Mouse (Mus musculus) stomach, embryonic 16.5 days (tissue): ENCODE data around the gene Polr3h. TPM values are rescaled to one million over a fixed set of nuclear protein-coding genes. Genes with fewer than 3 reads are reported as not detected.
"Not testable (repeated sequence)": the region's sequence is repeated elsewhere in the genome, so short reads cannot be mapped to it uniquely, and the experiment has no call there.

Experiments
- ATAC-seq: fragments of 200-750 bp; cut with Nextera tagmentation; 2 replicates; pipeline ENCODE4 v1.8.0; 2017; ENCODE audit warnings: moderate number of reproducible peaks, moderate TSS enrichment; ENCODE audit not compliant: insufficient read depth, low FRiP score
- H3K27ac ChIP-seq: fragments of 300-500 bp; sonication (generic); 2 replicates; pipeline ENCODE4 v1.5.1; 2014; ENCODE audit warnings: low read length
- H3K27me3 ChIP-seq: fragments of 300-500 bp; sonication (generic); 2 replicates; pipeline ENCODE4 v1.6.1; 2014; ENCODE audit warnings: low read length, control low read depth, mixed read lengths; ENCODE audit not compliant: control insufficient read depth, insufficient read depth
- H3K36me3 ChIP-seq: fragments of 300-500 bp; sonication (generic); 2 replicates; pipeline ENCODE4 v1.6.1; 2014; ENCODE audit warnings: low read length; ENCODE audit not compliant: control insufficient read depth, insufficient read depth
- H3K4me1 ChIP-seq: fragments of 300-500 bp; sonication (generic); 2 replicates; pipeline ENCODE4 v1.6.1; 2014; ENCODE audit warnings: low read length, control low read depth, mixed read lengths; ENCODE audit not compliant: control insufficient read depth, insufficient read depth
- H3K4me2 ChIP-seq: fragments of 300-500 bp; sonication (generic); 2 replicates; pipeline ENCODE4 v1.6.1; 2014; ENCODE audit warnings: low read depth, low read length, mixed read lengths
- H3K4me3 ChIP-seq: fragments of 300-500 bp; sonication (generic); replicated peaks from 2 replicates; pipeline ENCODE4 v1.5.1; 2014; ENCODE audit warnings: mild to moderate bottlenecking, low read length
- H3K9ac ChIP-seq: fragments of 300-500 bp; sonication (generic); 2 replicates; pipeline ENCODE4 v1.6.1; 2014; ENCODE audit warnings: low read length
- H3K9me3 ChIP-seq: fragments of 300-500 bp; sonication (generic); replicated peaks from 2 replicates; pipeline ENCODE4 v1.6.1; 2016; ENCODE audit warnings: low read length, control low read depth; ENCODE audit not compliant: control insufficient read depth
- WGBS: fragments of 180-500 bp; shearing (Covaris S2); extraction: QIAGEN DNeasy Blood & Tissue Kit; methylation state at CpG from one replicate; pipeline ENCODE4 v1.1.7; 2014; 5-methylcytosine and 5-hydroxymethylcytosine counted together
- polyA plus RNA-seq: library from polyadenylated mRNA; unstranded; fragments of >200 nt; fragmentation: Nextera tagmentation; extraction: Ambion mirVana; gene quantifications from 2 replicates; pipeline ENCODE4 v1.2.1, GENCODE M21; 2015

Gene Polr3h
- polyA plus RNA-seq, 1 experiment from 2014 or later = 58.6 TPM

DNA sequence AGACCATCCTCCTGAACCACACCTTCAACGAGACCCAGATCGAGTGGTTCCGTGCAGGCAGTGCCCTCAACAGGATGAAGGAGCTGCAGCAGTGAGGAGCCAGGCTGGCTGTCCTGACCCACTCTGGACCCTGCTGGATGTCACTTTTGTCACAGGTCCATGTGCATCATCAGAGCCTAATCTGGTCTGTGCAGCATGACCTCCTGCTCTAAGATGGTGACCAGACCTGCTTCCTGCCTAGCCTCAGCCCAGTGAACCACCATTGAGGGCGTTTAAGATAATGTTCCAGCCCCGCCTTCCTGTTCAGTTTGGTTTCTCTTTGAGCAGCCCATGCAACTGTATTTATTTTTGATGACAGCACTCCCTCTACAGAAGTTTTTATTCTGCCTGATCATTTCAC lies 11.4 kb downstream of the Polr3h start:
- Histone ChIP-seq H3K36me3 (peaks cover 14% of the 10 kb centered on the region), H3K4me1 (no peaks in the 10 kb centered on the region), H3K9me3 (no peaks in the 10 kb centered on the region), H3K9ac (no peak overlapping the region), H3K27me3 (no peaks in the 10 kb centered on the region), H3K27ac (no peak overlapping the region), H3K4me3 (no peak overlapping the region), H3K4me2 (no peak overlapping the region)
- 84% methylated on average over 5 of the region's 5 CpGs for WGBS
- no peak for ATAC-seq

GRCm38 (mm10) chr15:81912498-81912897 lies 13.5 kb downstream of the Polr3h start:
- no peak overlapping the region for H3K9ac ChIP-seq
- H3K4me1 ChIP-seq = no peaks in the 10 kb centered on the region
- 0 out of 2 replicates have a peak, but pooled peaks have one; percentile 37 for ATAC-seq
- H3K27ac ChIP-seq = no peak overlapping the region
- no peak overlapping the region for H3K4me3 ChIP-seq
- peaks cover 21% of the 10 kb centered on the region for H3K36me3 ChIP-seq
- no peaks in the 10 kb centered on the region for H3K27me3 ChIP-seq
- no peak overlapping the region for H3K4me2 ChIP-seq
- H3K9me3 ChIP-seq = no peaks in the 10 kb centered on the region
- WGBS = 57% methylated on average over 2 of the region's 2 CpGs

GRCm38 (mm10) chr15:81908767-81909166 lies 17.3 kb downstream of the Polr3h start:
- not testable (repeated sequence) for H3K4me2 ChIP-seq, H3K4me1 ChIP-seq, H3K9ac ChIP-seq, H3K9me3 ChIP-seq, H3K27me3 ChIP-seq, H3K4me3 ChIP-seq, H3K27ac ChIP-seq, ATAC-seq
- H3K36me3 ChIP-seq = peaks cover 16% of the 10 kb centered on the region
- 85% methylated on average over 4 of the region's 4 CpGs for WGBS

DNA sequence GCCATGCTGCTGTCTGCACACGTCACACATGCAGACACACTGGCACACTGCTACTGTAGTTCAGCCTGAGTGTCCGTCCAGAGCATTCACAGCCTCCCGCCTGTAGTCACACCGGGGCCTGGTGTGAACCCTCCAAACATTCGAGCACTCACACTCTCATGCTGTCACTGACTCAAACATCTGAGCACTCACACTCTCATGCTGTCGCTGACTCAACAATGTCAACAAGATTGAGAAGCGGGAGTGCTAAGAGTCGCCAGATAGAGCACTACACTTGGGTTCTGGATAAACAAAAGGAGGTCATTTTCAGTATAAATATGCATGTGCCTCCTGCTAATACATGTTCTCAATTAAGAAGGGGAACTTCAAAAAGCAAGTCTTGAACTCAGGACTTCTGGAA lies 18.1 kb downstream of the Polr3h start:
- ATAC-seq = no peak
- H3K4me3 ChIP-seq = no peak overlapping the region
- no peak overlapping the region for H3K27ac ChIP-seq
- H3K36me3 ChIP-seq = peaks cover 10% of the 10 kb centered on the region
- no peak overlapping the region for H3K4me2 ChIP-seq
- no peaks in the 10 kb centered on the region for H3K27me3 ChIP-seq
- no peak overlapping the region for H3K9ac ChIP-seq
- H3K4me1 ChIP-seq = no peaks in the 10 kb centered on the region
- 82% methylated on average over 8 of the region's 8 CpGs for WGBS
- H3K9me3 ChIP-seq = no peaks in the 10 kb centered on the region

DNA sequence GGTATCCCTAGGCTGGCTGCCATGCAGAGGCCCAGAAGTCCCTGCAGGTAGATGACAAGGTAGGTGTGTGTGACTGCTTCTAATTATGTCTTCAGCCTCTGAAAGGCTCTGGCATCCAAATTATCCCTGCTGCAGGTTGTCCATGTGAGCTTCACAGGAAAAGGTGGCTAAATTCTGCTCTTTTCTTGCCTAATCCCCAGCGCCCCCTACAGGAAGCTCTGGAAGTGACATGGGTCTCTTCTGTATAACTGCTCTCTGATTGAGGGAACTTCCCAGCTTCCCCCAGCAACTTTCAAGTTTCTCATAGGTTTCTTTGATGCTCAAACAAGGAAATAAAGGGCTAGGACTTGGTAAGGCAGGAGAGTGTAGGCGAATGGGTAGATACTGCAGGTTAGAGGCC lies 21.1 kb downstream of the Polr3h start:
- H3K9ac ChIP-seq = no peak overlapping the region
- no peak overlapping the region for H3K4me3 ChIP-seq
- peaks cover 18% of the 10 kb centered on the region; the same call in 1 of the 2 replicates for H3K36me3 ChIP-seq
- 42% methylated on average over 2 of the region's 2 CpGs for WGBS
- no peaks in the 10 kb centered on the region for H3K9me3 ChIP-seq
- no peaks in the 10 kb centered on the region for H3K27me3 ChIP-seq
- H3K27ac ChIP-seq = no peak overlapping the region
- ATAC-seq = no peak
- H3K4me1 ChIP-seq = no peaks in the 10 kb centered on the region
- H3K4me2 ChIP-seq = no peak overlapping the region

- Histone ChIP-seq H3K27me3 (no peaks in the 10 kb centered on the region), H3K9me3 (no peaks in the 10 kb centered on the region), H3K27ac (no peak overlapping the region), H3K4me2 (no peak overlapping the region), H3K4me1 (no peaks in the 10 kb centered on the region), H3K36me3 (peaks cover 15% of the 10 kb centered on the region), H3K4me3 (no peak overlapping the region), H3K9ac (no peak overlapping the region)
- 80% methylated on average over 2 of the region's 2 CpGs for whole genome bisulfite sequencing
- ATAC-seq = no peak
These were observed 27.3 kb downstream of the Polr3h start for GRCm38 (mm10) chr15:81898751-81899150.

- Histone ChIP-seq H3K4me3 (no peak overlapping the region), H3K4me2 (no peak overlapping the region), H3K4me1 (no peaks in the 10 kb centered on the region), H3K36me3 (peaks cover 19% of the 10 kb centered on the region), H3K9me3 (no peaks in the 10 kb centered on the region), H3K9ac (no peak overlapping the region), H3K27ac (no peak overlapping the region), H3K27me3 (no peaks in the 10 kb centered on the region)
- peak; percentile 33; the same call in 1 of the 2 replicates for ATAC-seq
- WGBS = 81% methylated on average over 5 of the region's 5 CpGs
These were observed 28.3 kb downstream of the Polr3h start for GRCm38 (mm10) chr15:81897607-81898285.

DNA sequence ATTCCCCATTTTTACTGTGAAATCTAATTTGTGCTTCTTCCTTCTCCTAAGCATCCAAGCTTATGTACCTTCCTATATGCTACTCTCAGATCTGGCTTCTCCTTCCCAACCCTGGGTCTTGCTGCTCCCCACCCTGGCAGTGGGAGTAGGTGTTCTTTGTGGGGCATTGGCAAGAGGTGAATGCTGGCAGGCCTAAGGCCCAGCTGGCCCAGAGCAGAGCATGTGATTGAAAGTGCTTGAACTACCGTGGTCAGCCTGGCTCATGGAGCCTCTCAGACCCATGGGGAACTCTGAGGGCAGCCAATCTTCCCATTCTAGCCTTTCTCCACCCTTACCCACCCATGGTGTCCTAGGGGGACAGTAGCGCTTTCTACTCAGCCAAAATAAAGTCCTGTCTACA lies 29.6 kb downstream of the Polr3h start:
- H3K9me3 ChIP-seq = no peaks in the 10 kb centered on the region
- no peaks in the 10 kb centered on the region for H3K4me1 ChIP-seq
- no peak overlapping the region for H3K27ac ChIP-seq
- no peaks in the 10 kb centered on the region for H3K27me3 ChIP-seq
- no peak overlapping the region for H3K4me2 ChIP-seq
- H3K36me3 ChIP-seq = peaks cover 19% of the 10 kb centered on the region
- no peak overlapping the region for H3K4me3 ChIP-seq
- 92% methylated on average over 2 of the region's 2 CpGs for WGBS
- H3K9ac ChIP-seq = no peak overlapping the region
- no peak for ATAC-seq

DNA sequence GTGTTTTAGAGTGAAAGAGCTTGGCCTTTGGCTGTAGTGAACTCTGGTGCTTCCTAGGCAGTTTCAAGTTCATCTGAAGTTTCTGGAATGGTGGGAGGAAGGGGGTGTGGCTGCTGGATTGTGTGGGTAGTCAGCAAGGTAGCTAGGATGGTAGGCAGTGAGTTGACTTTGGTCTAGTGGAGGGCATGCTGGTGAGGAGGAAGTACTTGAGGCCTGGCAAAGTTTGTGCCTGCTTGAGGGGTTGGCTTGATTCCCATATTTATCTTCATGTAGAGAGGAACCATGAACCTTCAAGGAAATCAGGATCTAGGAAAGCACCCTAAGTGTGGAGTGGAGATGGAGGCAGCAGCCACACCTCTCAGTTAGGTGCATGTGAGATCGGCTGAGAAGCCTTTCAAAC lies 32.0 kb downstream of the Polr3h start:
- WGBS = 75% methylated on average over 1 of the region's 1 CpGs
- Histone ChIP-seq H3K36me3 (peaks cover 22% of the 10 kb centered on the region), H3K9me3 (no peaks in the 10 kb centered on the region), H3K4me1 (no peaks in the 10 kb centered on the region), H3K27ac (no peak overlapping the region), H3K27me3 (no peaks in the 10 kb centered on the region), H3K9ac (no peak overlapping the region), H3K4me3 (no peak overlapping the region), H3K4me2 (no peak overlapping the region)
- ATAC-seq = no peak
